Mouse (Mus musculus) gonadal fat pad, adult 2 months (tissue): ENCODE data around the gene 1700092M07Rik. TPM values are rescaled to one million over a fixed set of nuclear protein-coding genes. Genes with fewer than 3 reads are reported as not detected.

Experiments used
- polyA plus RNA-seq: library from polyadenylated mRNA; depleted of rRNA; stranded (reverse); fragments of >200 nt; gene quantifications from 2 replicates; pipeline ENCODE4 v1.2.3, GENCODE M21; 2012; rRNA removed

1700092M07Rik gene
- polyA plus RNA-seq, 1 experiment, result 2.3 TPM

Other genes with a start within 250 kb of the 1700092M07Rik start
- 0.19 and 0.38 TPM in 2 replicates for gene Slc22a8, start 149.5 kb upstream of the 1700092M07Rik start, polyA plus RNA-seq
- gene Slc22a6, start 122.7 kb upstream of the 1700092M07Rik start, polyA plus RNA-seq, result 0.04 TPM in 1 of 2 replicates, not detected in the other
- gene Chrm1, start 76.9 kb upstream of the 1700092M07Rik start, polyA plus RNA-seq, result 0.12 and 0.25 TPM in 2 replicates
- 393 and 456 TPM in 2 replicates for gene Slc3a2, start 17.3 kb upstream of the 1700092M07Rik start, polyA plus RNA-seq
- 30.1 and 32.2 TPM in 2 replicates for gene Wdr74, start 4.9 kb upstream of the 1700092M07Rik start, polyA plus RNA-seq
- 95.3 and 118 TPM in 2 replicates for gene Stx5a, start 695 bp downstream of the 1700092M07Rik start, polyA plus RNA-seq
- 96.6 and 113 TPM in 2 replicates for gene Nxf1, start 16.4 kb downstream of the 1700092M07Rik start, polyA plus RNA-seq
- gene Tmem223, start 30.3 kb downstream of the 1700092M07Rik start, polyA plus RNA-seq, result 183 and 249 TPM in 2 replicates
- 112 and 134 TPM in 2 replicates for gene Tmem179b, start 33.7 kb downstream of the 1700092M07Rik start, polyA plus RNA-seq
- 17.4 and 19.6 TPM in 2 replicates for gene Taf6l, start 45.7 kb downstream of the 1700092M07Rik start, polyA plus RNA-seq
- 88.3 and 105 TPM in 2 replicates for gene Polr2g, start 57.9 kb downstream of the 1700092M07Rik start, polyA plus RNA-seq
- 2.4 and 2.9 TPM in 2 replicates for gene Zbtb3, start 61.8 kb downstream of the 1700092M07Rik start, polyA plus RNA-seq
- gene Ttc9c, start 78.6 kb downstream of the 1700092M07Rik start, polyA plus RNA-seq, result 22.7 and 23.1 TPM in 2 replicates
- gene Hnrnpul2, start 79.3 kb downstream of the 1700092M07Rik start, polyA plus RNA-seq, result 19.0 and 35.0 TPM in 2 replicates
- 0.57 and 9.1 TPM in 2 replicates for gene AC129217.1, start 89.1 kb downstream of the 1700092M07Rik start, polyA plus RNA-seq
- 306 and 363 TPM in 2 replicates for gene Bscl2, start 96.7 kb downstream of the 1700092M07Rik start, polyA plus RNA-seq
- gene Gng3, start 98.5 kb downstream of the 1700092M07Rik start, polyA plus RNA-seq, result 0.43 and 0.46 TPM in 2 replicates
- gene Lrrn4cl, start 110.0 kb downstream of the 1700092M07Rik start, polyA plus RNA-seq, result 6.9 and 8.7 TPM in 2 replicates
- gene Ubxn1, start 130.8 kb downstream of the 1700092M07Rik start, polyA plus RNA-seq, result 88.9 and 91.5 TPM in 2 replicates
- 37.9 and 50.6 TPM in 2 replicates for gene Uqcc3, start 140.2 kb downstream of the 1700092M07Rik start, polyA plus RNA-seq
- 2.5 and 3.0 TPM in 2 replicates for gene Lbhd1, start 143.0 kb downstream of the 1700092M07Rik start, polyA plus RNA-seq
- gene Gm49403, start 143.2 kb downstream of the 1700092M07Rik start, polyA plus RNA-seq, result not detected in 2 replicates
- 23.6 and 25.6 TPM in 2 replicates for gene 1810009A15Rik, start 148.1 kb downstream of the 1700092M07Rik start, polyA plus RNA-seq
- gene Gm49416, start 148.2 kb downstream of the 1700092M07Rik start, polyA plus RNA-seq, result not detected in 2 replicates
- 18.3 and 18.5 TPM in 2 replicates for gene Ints5, start 152.3 kb downstream of the 1700092M07Rik start, polyA plus RNA-seq
- gene Ganab, start 157.4 kb downstream of the 1700092M07Rik start, polyA plus RNA-seq, result 134 and 150 TPM in 2 replicates
- gene B3gat3, start 179.7 kb downstream of the 1700092M07Rik start, polyA plus RNA-seq, result 83.8 and 88.2 TPM in 2 replicates
- 9.6 and 11.7 TPM in 2 replicates for gene Rom1, start 188.6 kb downstream of the 1700092M07Rik start, polyA plus RNA-seq
- 42.4 and 50.5 TPM in 2 replicates for gene Eml3, start 188.8 kb downstream of the 1700092M07Rik start, polyA plus RNA-seq
- gene Mta2, start 201.2 kb downstream of the 1700092M07Rik start, polyA plus RNA-seq, result 21.9 and 35.1 TPM in 2 replicates
- gene Tut1, start 213.1 kb downstream of the 1700092M07Rik start, polyA plus RNA-seq, result 19.1 and 20.7 TPM in 2 replicates
- 295 and 302 TPM in 2 replicates for gene Eef1g, start 226.3 kb downstream of the 1700092M07Rik start, polyA plus RNA-seq
- gene Ahnak, start 248.6 kb downstream of the 1700092M07Rik start, polyA plus RNA-seq, result 53.6 and 56.8 TPM in 2 replicates